In genomic region chr9:31912921-31913738, GRCm38 (mm10) we compare ENCODE assay signal across 8 mouse cellular contexts. TPM values are rescaled to one million over a fixed set of nuclear protein-coding genes. Genes with fewer than 3 reads are reported as not detected.
DNase-seq lines count a peak whose midpoint lies in the region; ATAC-seq lines count a peak whose summit lies in the region.

Gene Barx2, minus strand, starts transcription at chr9:31913462.

- H3K9ac ChIP-seq in intestine, embryonic 16.5 days (ENCODE audit: low read depth, low read length) = peak within 1 kb of the TSS; percentile 53
- peak within 1 kb of the TSS; percentile 64 for H3K9ac ChIP-seq in stomach, embryonic 16.5 days (ENCODE audit: low read length)

- no peaks in the 10 kb centered on the region for H3K9me3 ChIP-seq in intestine, embryonic 16.5 days (ENCODE audit: control insufficient read depth, low read length)
- H3K9me3 ChIP-seq in midbrain, embryonic 10.5 days (replicated peaks) = no peaks in the 10 kb centered on the region
- no peaks in the 10 kb centered on the region for H3K9me3 ChIP-seq in stomach, embryonic 16.5 days (replicated peaks; ENCODE audit: control insufficient read depth, low read length)

- no peaks in the 10 kb centered on the region for H3K36me3 ChIP-seq in intestine, embryonic 16.5 days (ENCODE audit: control insufficient read depth, insufficient read depth, low read length)
- H3K36me3 ChIP-seq in midbrain, embryonic 10.5 days = no peaks in the 10 kb centered on the region
- no peaks in the 10 kb centered on the region for H3K36me3 ChIP-seq in stomach, embryonic 16.5 days (ENCODE audit: control insufficient read depth, insufficient read depth, low read length)

- H3K4me3 ChIP-seq in intestine, embryonic 16.5 days (ENCODE audit: low read length) = peak within 1 kb of the TSS; percentile 59
- peak within 1 kb of the TSS; percentile 66 for H3K4me3 ChIP-seq in midbrain, embryonic 10.5 days
- peak within 1 kb of the TSS; percentile 59 for H3K4me3 ChIP-seq in stomach, embryonic 16.5 days (replicated peaks; ENCODE audit: low read length)

- under 1% methylated on average over 81 of the region's 81 CpGs for WGBS in intestine, embryonic 16.5 days
- WGBS in midbrain, embryonic 10.5 days = under 1% methylated on average over 81 of the region's 81 CpGs
- WGBS in stomach, embryonic 16.5 days = under 1% methylated on average over 74 of the region's 81 CpGs

- peaks cover 67% of the 10 kb centered on the region for H3K27me3 ChIP-seq in intestine, embryonic 16.5 days (replicated peaks; ENCODE audit: control insufficient read depth, insufficient read depth, low read length)
- H3K27me3 ChIP-seq in midbrain, embryonic 10.5 days (ENCODE audit: low read depth, poor library complexity, severe bottlenecking) = peaks cover 100% of the 10 kb centered on the region
- peaks cover 64% of the 10 kb centered on the region for H3K27me3 ChIP-seq in stomach, embryonic 16.5 days (ENCODE audit: control insufficient read depth, insufficient read depth, low read length)

- peak; percentile 91 for ATAC-seq in intestine, embryonic 16.5 days
- ATAC-seq in stomach, embryonic 16.5 days (ENCODE audit: insufficient read depth, low FRiP score) = peak; percentile 81

- DNase-seq in adrenal gland, adult 8-10 months = peak; percentile 28
- peak; percentile 80 for DNase-seq in embryo, embryonic 9.5 days (ENCODE audit: extremely low spot score)
- DNase-seq in gastrocnemius, postnatal 4 days (ENCODE audit: low spot score in 2 of 2) = peak; percentile 29 to 54
- peak; percentile 81 to 84 for DNase-seq in left cerebral cortex, postnatal 25 days (ENCODE audit: low spot score in 2 of 2)
- DNase-seq in midbrain, embryonic 10.5 days (ENCODE audit: low spot score) = peak; percentile 78
- no peak for DNase-seq in spleen, postnatal 4 days (ENCODE audit: low spot score in 2 of 2)

- intact Hi-C loops in left cerebral cortex, postnatal 25 days (cut with DNase I) = loop anchor here (2.0 to 5.0 kb wide), 3 partner anchors 54 to 336 kb away; no protein-coding TSS in a partner anchor

- peak within 1 kb of the TSS; percentile 90 for H3K4me2 ChIP-seq in intestine, embryonic 16.5 days (ENCODE audit: low read depth, low read length)
- H3K4me2 ChIP-seq in stomach, embryonic 16.5 days (ENCODE audit: low read depth, low read length) = peak within 1 kb of the TSS; percentile 90

- peaks cover 16% of the 10 kb centered on the region for H3K4me1 ChIP-seq in intestine, embryonic 16.5 days (ENCODE audit: control insufficient read depth, insufficient read depth, low read length)
- H3K4me1 ChIP-seq in midbrain, embryonic 10.5 days = peaks cover 28% of the 10 kb centered on the region
- H3K4me1 ChIP-seq in stomach, embryonic 16.5 days (ENCODE audit: control insufficient read depth, insufficient read depth, low read length) = peaks cover 8% of the 10 kb centered on the region; the same call in 1 of the 2 replicates

- no peak within 1 kb of the TSS for H3K27ac ChIP-seq in intestine, embryonic 16.5 days (ENCODE audit: low read length)
- H3K27ac ChIP-seq in midbrain, embryonic 10.5 days (replicated peaks) = no peak within 1 kb of the TSS
- peak within 1 kb of the TSS; percentile 5; the same call in 1 of the 2 replicates for H3K27ac ChIP-seq in stomach, embryonic 16.5 days (ENCODE audit: low read length)

RNA-seq across cellular contexts. Expression of gene Barx2, which starts in this region (rescaled TPM):
- total RNA-seq in adrenal gland, adult 8-10 months (2022) = not detected
- 10 to 100 TPM; 13.7 to 13.8 TPM for total RNA-seq in gastrocnemius, postnatal 4 days (2021)
- polyA plus RNA-seq in intestine, embryonic 16.5 days (2015; fragmentation: Nextera tagmentation; extraction: Ambion mirVana) = 0.11 and 0.26 TPM in 2 replicates
- 1 to 10 TPM; 5.8 to 7.4 TPM for total RNA-seq in left cerebral cortex, postnatal 25 days (2021)
- 0.07 TPM in 1 of 2 replicates, not detected in the other for polyA plus RNA-seq in midbrain, embryonic 10.5 days (2016; fragmentation: Nextera tagmentation; extraction: Ambion mirVana)
- polyA plus RNA-seq in stomach, embryonic 16.5 days (2015; fragmentation: Nextera tagmentation; extraction: Ambion mirVana) = 1.4 and 2.2 TPM in 2 replicates

Comparison
In these comparisons a context has a peak if more than half of its experiments do, and no peak if none do; other contexts are left out.
1. RNA of gene Barx2 (total RNA-seq): 13.7 to 13.8 TPM in gastrocnemius, postnatal 4 days and 5.8 to 7.4 TPM in left cerebral cortex, postnatal 25 days; not detected in adrenal gland, adult 8-10 months; every median in the first group is over 4 times any median in the second.
2. Peak in DNase-seq in adrenal gland, adult 8-10 months; RNA of the gene not detected or under 1 TPM.
3. Peak in ATAC-seq, H3K4me3 ChIP-seq, H3K9ac ChIP-seq and H3K4me2 ChIP-seq in intestine, embryonic 16.5 days; RNA of the gene not detected or under 1 TPM.
4. Peak in DNase-seq and H3K4me3 ChIP-seq in midbrain, embryonic 10.5 days; RNA of the gene not detected or under 1 TPM.
5. DNase-seq: peak in embryo, embryonic 9.5 days (single experiment), gastrocnemius, postnatal 4 days (2 of 2) and left cerebral cortex, postnatal 25 days (2 of 2); none in spleen, postnatal 4 days (0 of 2).
6. Peak in every context shown above with its lines, with median percentiles within 50 percentile points of each other: H3K4me3 ChIP-seq.